9 mouse cellular contexts compared by ENCODE assay signal in genomic region chr7:66427053-66427436, GRCm38 (mm10). TPM values are rescaled to one million over a fixed set of nuclear protein-coding genes. Genes with fewer than 3 reads are reported as not detected.
A peak's percentile ranks its signal among the peaks of the same experiment; 100 is the strongest.
DNase-seq lines count a peak whose midpoint lies in the region; ATAC-seq and TF ChIP-seq lines count a peak whose summit lies in the region.
"Had no signal": no experiment of that assay in that cellular context is flagged by ENCODE, and none has a peak within 500 bp of the region (broad histone marks: within the 10 kb centered on the region; RNA-seq: fewer than 3 reads in every experiment).

No protein-coding gene starts in this region.

- H3K27me3 ChIP-seq in liver, adult 2 months (ENCODE audit: control insufficient read depth, insufficient read depth, low read length): peaks cover 8% of the 10 kb centered on the region
- H3K27me3 ChIP-seq in limb, embryonic 10.5 days (ENCODE audit: low read depth, poor library complexity, severe bottlenecking): peaks cover 80% of the 10 kb centered on the region
- H3K27me3 ChIP-seq in neural tube, embryonic 13.5 days: peaks cover 74% of the 10 kb centered on the region
- H3K27me3 ChIP-seq in thymus, adult 2 months (ENCODE audit: control insufficient read depth, insufficient read depth, low read length): peaks cover 2% of the 10 kb centered on the region; the same call in 1 of the 2 replicates

- ATAC-seq in neural tube, embryonic 13.5 days (ENCODE audit: low read depth): peak; percentile 55

- H3K4me3 ChIP-seq in liver, adult 2 months (ENCODE audit: insufficient read depth, low read depth, low read length): peak overlapping the region; percentile 41; the same call in 1 of the 2 replicates
- H3K4me3 ChIP-seq in embryonic fibroblast, embryonic 13.5 days (ENCODE audit: insufficient read depth, low read length): peak overlapping the region; percentile 28; the same call in 1 of the 2 replicates
- H3K4me3 ChIP-seq in limb, embryonic 10.5 days: peak overlapping the region; percentile 62
- H3K4me3 ChIP-seq in neural tube, embryonic 13.5 days: peak overlapping the region; percentile 49
- H3K4me3 ChIP-seq in thymus, adult 2 months (ENCODE audit: control insufficient read depth, insufficient read depth, low read length): no peak overlapping the region

- TF ChIP-seq POLR2A in liver, adult 2 months (IDR thresholded peaks at IDR 0.05; ENCODE audit: extremely low read depth, insufficient read depth, low read length): no peak
- no peak for TF ChIP-seq POLR2A in embryonic fibroblast, embryonic 13.5 days (IDR thresholded peaks at IDR 0.05; ENCODE audit: low read depth, low read length)
- no peak for TF ChIP-seq POLR2A in thymus, adult 2 months (IDR thresholded peaks at IDR 0.05; ENCODE audit: control insufficient read depth, extremely low read depth, insufficient read depth, low read length, poor library complexity)

- TF ChIP-seq CTCF in liver, adult 2 months (IDR thresholded peaks at IDR 0.05; ENCODE audit: low read depth, low read length): no peak
- TF ChIP-seq CTCF in embryonic fibroblast, embryonic 13.5 days (IDR thresholded peaks at IDR 0.05; ENCODE audit: borderline replicate concordance, insufficient read depth, low read length): no peak
- TF ChIP-seq CTCF in thymus, adult 2 months (IDR thresholded peaks at IDR 0.05; ENCODE audit: borderline replicate concordance, control insufficient read depth, extremely low read depth, insufficient read depth, low read length, poor library complexity): no peak

- DNase-seq in liver, adult 2 months (ENCODE audit: extremely low read depth, low read depth, low spot score): no peak
- DNase-seq in liver: no peak
- no peak for DNase-seq in limb, embryonic 10.5 days (ENCODE audit: low spot score)
- no peak for DNase-seq in testis, postnatal 14 days (ENCODE audit: low spot score)
- no peak for DNase-seq in thymus, adult 2 months
- no peak for DNase-seq in embryo, embryonic 9.5 days (ENCODE audit: extremely low spot score)
- DNase-seq: lung, adult 2 months had no signal

- H3K9ac ChIP-seq in liver, adult 2 months (ENCODE audit: low read depth, low read length): no peak overlapping the region
- H3K9ac ChIP-seq in neural tube, embryonic 13.5 days: peak overlapping the region; percentile 35

- no peaks in the 10 kb centered on the region for H3K4me1 ChIP-seq in liver, adult 2 months (ENCODE audit: control insufficient read depth, insufficient read depth, low read length)
- H3K4me1 ChIP-seq in embryonic fibroblast, embryonic 13.5 days (ENCODE audit: control insufficient read depth, insufficient read depth, low read length): no peaks in the 10 kb centered on the region
- peaks cover 19% of the 10 kb centered on the region for H3K4me1 ChIP-seq in limb, embryonic 10.5 days
- H3K4me1 ChIP-seq in neural tube, embryonic 13.5 days (replicated peaks): peaks cover 16% of the 10 kb centered on the region
- no peaks in the 10 kb centered on the region for H3K4me1 ChIP-seq in thymus, adult 2 months (replicated peaks; ENCODE audit: control insufficient read depth, insufficient read depth, low read length)

- no peaks in the 10 kb centered on the region for H3K9me3 ChIP-seq in limb, embryonic 10.5 days (replicated peaks)
- H3K9me3 ChIP-seq in neural tube, embryonic 13.5 days: no peaks in the 10 kb centered on the region

- H3K79me2 ChIP-seq in liver, adult 2 months (ENCODE audit: control insufficient read depth, insufficient read depth, low read length): no peaks in the 10 kb centered on the region

- H3K4me2 ChIP-seq in neural tube, embryonic 13.5 days: peak overlapping the region; percentile 92

- WGBS in liver, adult 2 months: 2% methylated on average over 23 of the region's 23 CpGs
- under 1% methylated on average over 23 of the region's 23 CpGs for WGBS in limb, embryonic 10.5 days
- under 1% methylated on average over 23 of the region's 23 CpGs for WGBS in neural tube, embryonic 13.5 days
- WGBS in thymus, adult 2 months: 4% methylated on average over 23 of the region's 23 CpGs

- no peaks in the 10 kb centered on the region for H3K36me3 ChIP-seq in liver, adult 2 months (ENCODE audit: control insufficient read depth, insufficient read depth, low read length)
- no peaks in the 10 kb centered on the region for H3K36me3 ChIP-seq in limb, embryonic 10.5 days
- H3K36me3 ChIP-seq in neural tube, embryonic 13.5 days: no peaks in the 10 kb centered on the region
- no peaks in the 10 kb centered on the region for H3K36me3 ChIP-seq in thymus, adult 2 months (ENCODE audit: control insufficient read depth, insufficient read depth, low read length)

- H3K27ac ChIP-seq in liver, adult 2 months (replicated peaks; ENCODE audit: insufficient read depth, low read depth, low read length): no peak overlapping the region
- no peak overlapping the region for H3K27ac ChIP-seq in embryonic fibroblast, embryonic 13.5 days (ENCODE audit: insufficient read depth, low read length)
- no peak overlapping the region for H3K27ac ChIP-seq in limb, embryonic 10.5 days
- H3K27ac ChIP-seq in neural tube, embryonic 13.5 days (replicated peaks): no peak overlapping the region
- no peak overlapping the region for H3K27ac ChIP-seq in thymus, adult 2 months (ENCODE audit: control insufficient read depth, insufficient read depth, low read length)

RNA-seq across cellular contexts. Expression of gene Aldh1a3, which starts 0.3 kb away (rescaled TPM):
- total RNA-seq in liver, adult 2 months (2014; rRNA removed): 0.40 and 0.65 TPM in 2 replicates
- polyA plus RNA-seq in liver, adult 2 months (2012; rRNA removed): 0.17 TPM in 1 of 2 replicates, not detected in the other
- 3.5 and 4.2 TPM in 2 replicates for polyA plus RNA-seq in embryonic fibroblast, embryonic 13.5 days (2011; ENCODE audit: insufficient read length, low read depth, missing spikeins)
- 1.1 and 1.5 TPM in 2 replicates for polyA plus RNA-seq in limb, embryonic 10.5 days (2016; fragmentation: Nextera tagmentation; extraction: Ambion mirVana)
- polyA plus RNA-seq in neural tube, embryonic 13.5 days (2015; fragmentation: Nextera tagmentation; extraction: Ambion mirVana): 1.5 and 2.9 TPM in 2 replicates
- 1.5 and 1.8 TPM in 2 replicates for polyA plus RNA-seq in thymus, adult 2 months (2012; rRNA removed)

RNA-seq across cellular contexts. Expression of gene Lrrk1, which starts 38.9 kb away (rescaled TPM):
- total RNA-seq in liver, adult 2 months (2014; rRNA removed): 7.4 and 7.8 TPM in 2 replicates
- 10.4 and 15.0 TPM in 2 replicates for polyA plus RNA-seq in liver, adult 2 months (2012; rRNA removed)
- 31.0 and 39.9 TPM in 2 replicates for polyA plus RNA-seq in embryonic fibroblast, embryonic 13.5 days (2011; ENCODE audit: insufficient read length, low read depth, missing spikeins)
- 8.1 and 10.2 TPM in 2 replicates for polyA plus RNA-seq in limb, embryonic 10.5 days (2016; fragmentation: Nextera tagmentation; extraction: Ambion mirVana)
- 6.5 and 8.0 TPM in 2 replicates for polyA plus RNA-seq in neural tube, embryonic 13.5 days (2015; fragmentation: Nextera tagmentation; extraction: Ambion mirVana)
- polyA plus RNA-seq in thymus, adult 2 months (2012; rRNA removed): 24.0 and 29.9 TPM in 2 replicates
